Mouse (Mus musculus): ENCODE data around the gene Gm19345.
A peak's percentile ranks its signal among the peaks of the same experiment; 100 is the strongest.

The Gm19345 gene

DNA sequence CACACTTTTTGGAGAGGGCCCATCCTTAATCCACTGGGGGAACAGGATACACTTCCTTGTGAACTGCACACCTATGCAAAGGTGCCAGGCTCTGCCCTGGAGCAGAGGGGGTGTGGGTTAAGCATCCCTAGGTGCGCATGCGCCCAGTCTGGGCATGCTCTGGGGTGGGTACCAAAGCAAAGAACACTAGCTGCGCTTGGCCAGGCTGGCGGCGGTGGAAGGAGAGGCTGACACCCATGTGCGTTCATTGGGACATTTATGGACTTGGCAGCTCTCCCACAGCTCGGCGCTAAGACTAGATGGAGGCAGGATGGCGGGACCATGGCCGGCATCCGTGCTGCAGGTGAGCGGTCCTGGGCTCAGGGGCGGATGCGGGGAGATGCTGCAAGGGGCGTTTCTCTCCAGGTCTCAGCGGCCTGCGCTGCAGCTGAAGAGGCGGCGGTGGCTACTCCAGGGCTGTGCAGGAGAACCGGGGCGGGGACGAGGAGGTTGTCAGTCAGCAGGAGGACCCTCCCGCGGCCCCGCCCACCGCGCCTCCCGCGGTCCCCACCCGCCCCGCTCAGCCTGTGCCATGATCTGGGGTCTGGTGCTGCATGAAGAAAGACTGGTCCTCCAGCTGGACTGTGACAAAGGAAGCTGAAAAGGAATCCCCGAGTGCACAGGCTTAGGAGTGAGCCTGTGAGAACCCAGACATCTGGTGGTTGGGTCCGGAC lies at the start of gene Gm19345:
Gene Gm19345, plus strand, starts transcription at position 146 of the 713 bp plus-strand sequence.
- DNase-seq (ENCODE audit: low read depth in 2 of 2, low spot score in 2 of 2): no peak

DNA sequence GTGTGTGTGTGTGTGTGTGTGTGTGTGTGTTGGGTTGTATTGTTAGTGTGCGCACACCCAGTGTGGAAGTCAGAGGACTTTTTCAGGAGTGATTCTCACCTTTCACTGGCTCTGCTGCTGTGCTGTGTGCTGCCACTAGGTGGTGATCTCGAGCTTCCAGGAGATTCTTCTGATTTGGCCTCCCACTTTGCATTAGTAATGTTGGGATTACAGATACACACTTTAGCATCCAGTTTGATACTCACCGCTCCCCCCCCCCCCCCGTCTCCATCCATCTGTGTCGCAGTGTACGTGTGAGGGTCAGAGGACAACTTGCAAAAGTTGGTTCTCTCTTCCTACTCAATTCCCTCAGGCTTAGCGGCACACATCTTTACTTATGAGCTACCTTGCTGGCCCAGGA lies 48.8 kb upstream of the Gm19345 start:
- DNase-seq (ENCODE audit: low read depth in 2 of 2, low spot score in 2 of 2): peak; percentile 71 to 76

DNA sequence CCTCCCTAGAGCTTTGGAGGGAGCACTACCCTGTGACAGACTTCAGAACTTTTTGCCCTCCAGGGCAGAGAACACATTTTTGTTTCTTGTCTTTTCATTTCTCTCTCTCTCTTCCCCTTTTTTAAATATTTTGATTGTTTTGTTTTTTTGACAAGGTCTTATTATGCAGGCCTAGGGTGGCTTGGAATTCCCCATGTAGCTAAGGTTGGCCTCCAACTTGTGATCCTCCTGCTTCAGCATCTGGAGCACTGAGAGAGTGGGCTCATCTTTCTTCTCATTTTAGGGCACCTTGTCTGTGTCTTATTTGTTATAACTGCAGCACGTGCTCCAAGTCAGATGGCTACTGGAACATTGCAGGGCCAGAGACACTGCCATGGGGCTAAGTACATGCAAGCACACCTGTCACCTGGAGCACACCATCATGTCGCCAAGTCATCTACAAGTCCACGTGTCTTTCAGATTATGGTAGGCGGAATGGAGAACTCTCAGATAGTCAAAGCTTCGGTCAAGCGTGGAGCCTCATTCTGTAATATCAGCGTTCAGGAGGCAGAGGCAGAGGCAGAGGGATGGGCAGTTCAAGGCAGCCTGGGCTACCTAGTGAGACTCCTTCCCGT lies 45.3 kb upstream of the Gm19345 start:
- DNase-seq (ENCODE audit: low read depth in 2 of 2, low spot score in 2 of 2): no peak

DNA sequence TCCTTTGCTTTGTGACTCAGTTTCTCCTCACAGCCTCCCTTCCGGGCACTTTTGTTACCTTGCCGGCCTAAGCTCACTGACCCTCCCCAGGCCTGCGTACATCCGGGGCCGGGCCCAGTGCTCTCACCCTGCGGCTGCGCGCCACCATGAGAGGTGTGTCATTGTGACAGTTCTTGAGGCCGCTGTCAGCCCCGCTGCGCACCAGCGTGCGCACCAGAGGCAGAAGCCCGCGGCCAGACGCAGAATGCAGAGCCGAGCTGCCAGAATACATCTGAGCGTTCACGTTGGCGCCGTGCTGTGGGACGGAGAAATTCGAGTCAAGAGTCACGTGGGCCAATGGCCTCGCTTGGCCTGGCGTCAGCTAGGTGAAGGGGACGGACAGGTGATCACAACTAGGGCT lies 42.4 kb upstream of the Gm19345 start:
- no peak for DNase-seq (ENCODE audit: low read depth in 2 of 2, low spot score in 2 of 2)

DNA sequence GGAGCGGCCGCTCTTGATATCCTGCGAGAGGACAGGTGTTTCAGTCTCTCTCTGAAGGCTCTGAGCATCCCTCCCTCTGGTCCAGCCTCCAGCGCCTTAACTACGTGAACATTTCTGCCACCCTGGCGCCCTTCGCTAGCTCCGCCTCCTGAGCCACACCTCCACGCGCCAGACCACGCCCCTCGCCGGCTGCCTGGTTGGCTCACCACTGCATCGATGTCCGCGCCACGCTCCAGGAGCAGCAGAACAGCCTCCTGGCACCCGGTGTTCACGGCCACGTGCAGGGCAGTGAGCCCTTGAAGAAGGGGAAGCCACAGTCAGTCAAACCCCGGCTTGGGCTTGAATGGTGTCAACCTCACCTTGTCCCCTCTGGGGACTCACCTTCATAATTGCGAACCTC lies 40.7 kb upstream of the Gm19345 start:
- DNase-seq (ENCODE audit: low read depth in 2 of 2, low spot score in 2 of 2): no peak

DNA sequence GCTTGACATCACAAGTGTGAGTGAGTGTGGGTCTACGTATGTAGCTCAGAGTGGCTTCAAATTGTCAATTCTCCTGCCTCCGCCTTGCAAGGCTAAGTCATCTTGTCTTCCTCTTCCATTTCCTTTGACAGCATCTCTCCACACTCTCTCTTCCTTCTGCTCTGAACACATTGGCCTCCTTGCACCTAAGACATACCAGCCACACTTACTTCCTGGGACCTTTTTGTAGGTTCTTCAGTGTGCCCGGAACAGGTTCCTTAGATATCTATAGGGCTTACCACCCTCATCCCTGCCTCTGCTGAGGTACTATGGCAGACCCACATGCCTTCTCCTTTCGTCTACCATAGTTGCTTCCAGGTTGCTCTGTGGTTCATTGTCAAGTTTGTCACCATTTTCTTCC lies 38.6 kb upstream of the Gm19345 start:
- DNase-seq (ENCODE audit: low read depth in 2 of 2, low spot score in 2 of 2): no peak

DNA sequence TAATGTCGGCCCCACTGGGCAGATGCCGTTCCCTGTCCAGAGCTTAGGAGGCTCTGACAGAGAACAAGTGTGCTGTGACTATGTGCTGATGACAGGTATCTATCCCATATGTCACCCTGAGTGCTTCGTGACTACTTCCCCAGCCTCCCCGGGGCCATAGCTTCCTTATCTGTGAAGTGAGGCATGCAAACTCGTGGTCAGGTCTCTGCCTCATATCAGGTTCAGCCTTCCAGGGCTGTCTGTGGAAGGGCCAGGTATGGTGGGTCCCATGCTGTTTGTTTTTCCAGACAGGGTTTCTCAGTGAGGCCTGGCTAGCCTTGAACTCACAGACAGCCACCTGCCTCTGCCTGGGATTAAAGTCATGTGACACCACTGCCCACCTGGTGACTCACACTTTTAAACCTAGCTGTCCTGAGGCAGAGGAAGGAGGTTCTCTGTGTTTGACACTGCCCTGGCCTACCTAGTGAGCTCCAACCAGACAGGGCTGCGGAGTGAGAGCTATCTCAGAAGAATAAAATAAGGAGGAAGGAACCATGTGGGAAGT lies 38.2 kb upstream of the Gm19345 start:
- DNase-seq (ENCODE audit: low read depth in 2 of 2, low spot score in 2 of 2): no peak

DNA sequence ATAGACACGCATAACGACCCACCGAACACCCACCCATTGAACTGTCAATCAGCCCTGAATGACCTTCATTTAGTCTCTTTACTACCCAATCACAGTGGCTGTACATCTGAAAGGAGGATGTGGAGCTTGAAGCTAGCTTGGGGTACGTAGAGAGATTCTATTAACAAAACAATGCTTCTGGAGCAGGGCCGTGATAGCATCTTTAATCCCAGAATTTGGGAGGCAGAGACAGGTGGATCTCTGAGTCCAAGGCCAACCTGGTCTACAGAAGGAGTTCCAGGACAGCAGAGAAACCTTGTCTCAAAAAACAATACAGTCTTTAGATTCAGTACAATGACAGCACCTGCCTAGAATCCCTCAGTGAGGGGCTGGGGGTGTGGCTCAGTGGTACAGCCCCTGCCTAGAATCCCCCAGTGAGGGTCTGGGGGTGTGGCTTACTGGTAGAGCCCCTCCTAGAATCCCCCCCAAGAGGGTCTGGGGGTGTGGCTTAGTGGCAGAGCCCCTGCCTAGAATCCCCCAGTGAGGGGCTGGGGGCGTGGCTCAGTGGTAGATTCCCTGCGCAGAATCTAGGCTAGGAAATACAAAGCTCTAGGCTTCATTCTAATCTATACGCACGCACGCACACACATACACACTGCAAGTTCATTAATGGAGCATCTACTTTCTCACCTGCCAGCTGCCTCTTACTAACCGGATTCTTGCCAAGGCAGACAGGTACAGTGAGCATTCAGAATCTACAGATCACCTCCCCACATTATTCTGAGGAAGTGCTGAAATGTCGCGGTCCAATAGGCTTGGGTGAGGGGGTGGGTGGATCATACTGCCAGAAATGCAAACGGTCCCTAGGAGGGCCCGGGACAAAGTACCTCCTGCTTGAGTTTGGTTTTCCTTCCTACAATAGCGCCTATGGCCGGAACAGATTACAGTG lies 36.2 kb upstream of the Gm19345 start:
- DNase-seq (ENCODE audit: low read depth in 2 of 2, low spot score in 2 of 2): no peak

DNA sequence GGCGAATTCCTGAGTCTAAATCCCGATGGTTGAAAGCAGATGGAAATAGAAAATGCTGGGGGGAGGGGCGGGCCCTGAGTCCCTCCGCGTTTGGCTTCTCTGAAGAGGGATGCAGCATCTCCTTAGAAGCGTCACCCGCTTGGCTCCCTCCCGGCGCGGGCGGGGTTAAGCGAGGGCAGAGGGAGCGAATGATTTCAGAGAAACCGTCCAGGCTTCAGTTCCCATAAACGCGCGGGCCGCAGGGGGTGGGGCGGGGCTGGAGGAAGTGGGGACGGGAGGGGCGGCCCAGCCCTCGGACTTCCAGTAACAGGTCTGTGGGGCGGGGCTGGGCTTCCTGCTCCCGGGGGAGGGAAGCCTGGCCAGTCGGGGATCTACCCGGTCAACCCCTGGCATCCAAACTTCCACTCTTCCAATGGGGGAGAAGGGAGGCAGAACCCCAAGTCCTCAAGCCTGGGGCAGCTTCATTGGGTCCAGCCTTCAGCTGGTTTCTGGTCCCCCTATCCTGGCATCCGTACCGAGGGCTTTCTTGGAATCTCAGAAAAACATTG lies 35.5 kb upstream of the Gm19345 start:
- DNase-seq (ENCODE audit: low read depth in 2 of 2, low spot score in 2 of 2): peak in 1 of 2 experiments; percentile 32

DNA sequence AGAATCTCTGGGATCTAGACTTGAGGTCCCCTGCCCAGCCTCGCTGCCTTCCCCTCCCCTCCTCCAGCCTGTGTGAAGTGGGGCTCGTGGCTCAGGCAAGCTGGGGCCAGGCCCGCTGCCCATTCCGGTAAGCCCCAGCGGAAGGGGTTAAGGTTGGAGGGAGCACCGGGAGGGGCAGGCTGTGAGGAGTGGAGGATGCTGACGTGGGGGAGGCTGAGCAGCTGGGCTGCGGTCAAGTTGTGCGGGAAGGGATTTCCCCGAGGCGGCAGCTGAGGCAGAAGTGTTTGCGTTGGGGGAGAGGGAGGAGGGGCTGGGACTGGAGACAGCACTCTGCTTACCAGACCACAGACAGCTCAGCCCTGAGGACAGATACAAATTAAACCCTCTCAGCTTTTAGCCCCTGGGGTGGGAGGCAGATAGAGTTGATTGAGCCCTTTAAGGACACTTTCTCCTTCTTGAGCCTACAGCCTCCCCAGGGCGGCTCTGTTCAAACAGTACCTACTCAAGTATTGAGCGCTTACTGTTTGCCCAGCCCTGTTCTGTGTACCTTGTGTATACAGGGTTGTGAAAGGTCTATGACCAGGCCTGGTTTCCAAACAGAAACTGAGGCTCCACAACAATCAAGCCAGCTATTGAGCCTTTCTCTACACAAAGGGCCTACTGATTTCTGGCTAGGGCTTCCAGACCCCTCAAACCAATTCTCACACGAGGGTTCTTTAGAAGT lies 34.3 kb upstream of the Gm19345 start:
- DNase-seq (ENCODE audit: low read depth in 2 of 2, low spot score in 2 of 2): peak; percentile 87 to 91

DNA sequence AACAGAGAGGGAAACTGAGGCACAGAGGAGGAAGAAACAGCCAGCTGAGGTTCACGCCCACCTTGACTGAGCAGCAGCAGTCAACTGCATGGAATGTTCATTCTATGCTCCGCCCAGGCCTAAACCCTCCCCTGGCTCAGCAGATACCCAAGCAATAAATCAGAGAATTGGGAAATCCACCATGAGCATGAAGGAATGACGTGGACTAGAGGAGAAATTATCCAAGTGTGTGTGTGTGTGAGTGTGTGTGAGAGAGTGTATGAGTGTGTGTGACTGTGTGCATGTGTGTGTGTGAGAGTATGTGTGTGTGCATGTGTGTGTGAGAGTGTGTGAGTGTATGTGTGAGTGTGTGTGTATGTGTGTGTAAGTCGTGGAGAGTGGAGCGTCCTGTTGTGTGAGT lies 33.4 kb upstream of the Gm19345 start:
- no peak for DNase-seq (ENCODE audit: low read depth in 2 of 2, low spot score in 2 of 2)

DNA sequence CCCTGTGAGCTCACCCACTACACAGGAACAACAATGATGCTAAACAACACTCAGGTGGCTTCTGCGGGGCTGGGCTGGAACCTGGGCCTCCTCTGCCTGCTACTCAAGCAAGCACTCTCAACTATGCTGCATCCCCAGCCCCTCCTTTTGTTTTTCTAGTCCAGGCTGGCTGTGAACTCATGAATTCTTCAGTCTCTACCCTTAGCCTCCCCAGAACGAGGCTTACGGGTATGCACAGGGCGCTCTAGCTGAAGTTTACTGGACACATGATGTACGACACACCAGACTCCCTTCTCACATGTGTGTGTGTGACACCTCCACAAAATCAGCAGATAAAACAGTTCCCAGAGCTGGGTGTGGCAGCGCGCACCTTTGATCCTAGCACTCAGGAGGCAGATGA lies 32.9 kb upstream of the Gm19345 start:
- DNase-seq (ENCODE audit: low read depth in 2 of 2, low spot score in 2 of 2): no peak

DNA sequence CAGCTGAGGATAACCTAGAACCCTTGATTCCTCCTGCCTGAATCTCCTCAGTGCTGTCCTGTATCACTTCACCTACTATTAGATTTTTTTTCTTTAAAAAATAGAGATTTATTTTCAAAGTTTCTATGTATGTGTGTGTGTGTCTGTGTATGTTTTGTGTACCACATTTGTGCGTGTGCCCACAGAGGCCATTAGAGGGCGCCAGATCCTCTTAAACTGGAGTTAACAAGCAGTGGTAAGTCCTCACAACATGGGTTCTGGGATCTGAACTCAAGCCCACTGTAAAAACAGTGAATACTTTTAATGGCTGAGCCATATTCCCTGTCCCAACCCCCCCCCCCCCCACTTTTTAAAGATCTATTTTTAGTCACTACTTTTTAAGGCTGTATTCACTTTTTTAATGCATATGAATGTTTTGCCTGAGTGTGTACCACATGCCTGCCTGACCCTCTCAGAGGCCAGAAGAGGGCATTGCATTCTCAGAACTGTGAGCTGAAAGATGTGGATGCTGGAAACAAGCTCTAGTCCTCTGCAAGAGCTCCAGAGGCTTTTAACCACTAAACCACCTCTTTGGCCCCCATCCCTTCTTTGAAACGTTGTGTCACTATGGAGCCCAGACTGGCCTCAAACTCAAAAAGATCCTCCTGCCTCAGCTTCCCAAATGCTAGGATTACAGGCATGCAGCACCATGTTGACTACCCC lies 31.3 kb upstream of the Gm19345 start:
- no peak for DNase-seq (ENCODE audit: low read depth in 2 of 2, low spot score in 2 of 2)

DNA sequence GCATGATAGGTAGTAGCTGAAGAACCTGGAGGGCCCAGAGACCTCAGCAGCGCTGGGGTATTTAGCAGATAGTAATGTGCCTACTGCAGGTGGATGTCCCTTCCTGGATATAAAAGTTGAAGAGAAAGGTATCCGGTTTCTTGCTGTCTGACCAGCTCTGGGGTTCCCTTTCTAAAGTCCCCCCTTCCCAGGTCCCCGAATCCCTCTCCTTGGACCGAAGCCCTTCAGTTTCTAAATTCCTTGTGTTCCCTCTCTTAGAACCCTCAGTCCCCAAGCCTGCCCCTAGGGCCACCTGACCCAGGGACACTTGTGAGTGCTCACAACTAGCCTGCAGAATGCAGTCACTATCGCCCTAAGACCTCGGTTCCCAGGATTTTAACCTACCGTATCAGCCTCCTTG lies 30.2 kb upstream of the Gm19345 start:
- DNase-seq (ENCODE audit: low read depth in 2 of 2, low spot score in 2 of 2): no peak

DNA sequence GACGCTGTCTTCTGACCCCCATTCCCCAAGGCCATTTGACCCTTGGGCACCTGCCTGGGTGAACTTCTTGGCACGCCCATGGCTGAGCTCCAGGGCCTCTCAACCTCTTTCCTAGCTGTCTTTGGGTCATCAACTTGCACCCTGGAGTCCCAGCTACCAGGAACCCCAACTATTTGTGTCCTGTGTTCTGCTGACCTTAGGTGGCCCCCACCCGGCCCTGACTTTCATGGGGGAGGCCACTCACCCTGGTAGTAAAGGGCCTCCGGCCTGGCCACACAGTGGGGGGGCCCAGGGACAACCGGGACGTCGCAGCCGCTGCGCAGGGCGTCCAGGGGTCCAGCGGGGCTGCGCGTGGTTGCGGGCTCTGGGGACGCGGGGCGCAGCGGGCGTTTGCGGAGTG lies 29.6 kb upstream of the Gm19345 start:
- no peak for DNase-seq (ENCODE audit: low read depth in 2 of 2, low spot score in 2 of 2)

DNA sequence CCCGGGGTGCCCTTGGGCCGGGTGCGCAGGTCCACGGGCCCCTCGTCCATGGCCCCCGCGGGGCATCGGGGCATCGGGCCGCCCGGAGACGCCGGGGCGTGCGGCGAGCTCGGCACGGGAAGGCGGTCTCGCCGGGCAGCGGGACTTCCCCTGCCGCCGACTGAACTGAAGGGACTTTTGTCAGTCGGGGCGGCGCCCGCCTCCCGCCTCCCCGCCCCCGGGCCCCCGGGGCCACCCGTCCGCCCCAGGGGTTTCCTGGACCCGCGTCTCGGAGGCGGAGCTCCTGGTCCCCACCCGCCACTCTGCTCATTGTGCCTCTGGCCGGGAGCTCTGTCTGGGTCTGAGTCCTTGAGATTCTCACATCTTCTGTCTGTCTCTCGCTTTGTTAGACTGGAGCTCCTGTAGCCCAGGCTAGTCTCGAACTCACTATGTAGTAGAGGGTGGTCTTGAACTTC lies 29.2 kb upstream of the Gm19345 start, which contains the start of gene Bcl3:
Gene Bcl3, minus strand, starts transcription at position 167 of the 455 bp plus-strand sequence.
- DNase-seq (ENCODE audit: low read depth in 2 of 2, low spot score in 2 of 2): peak; percentile 42

DNA sequence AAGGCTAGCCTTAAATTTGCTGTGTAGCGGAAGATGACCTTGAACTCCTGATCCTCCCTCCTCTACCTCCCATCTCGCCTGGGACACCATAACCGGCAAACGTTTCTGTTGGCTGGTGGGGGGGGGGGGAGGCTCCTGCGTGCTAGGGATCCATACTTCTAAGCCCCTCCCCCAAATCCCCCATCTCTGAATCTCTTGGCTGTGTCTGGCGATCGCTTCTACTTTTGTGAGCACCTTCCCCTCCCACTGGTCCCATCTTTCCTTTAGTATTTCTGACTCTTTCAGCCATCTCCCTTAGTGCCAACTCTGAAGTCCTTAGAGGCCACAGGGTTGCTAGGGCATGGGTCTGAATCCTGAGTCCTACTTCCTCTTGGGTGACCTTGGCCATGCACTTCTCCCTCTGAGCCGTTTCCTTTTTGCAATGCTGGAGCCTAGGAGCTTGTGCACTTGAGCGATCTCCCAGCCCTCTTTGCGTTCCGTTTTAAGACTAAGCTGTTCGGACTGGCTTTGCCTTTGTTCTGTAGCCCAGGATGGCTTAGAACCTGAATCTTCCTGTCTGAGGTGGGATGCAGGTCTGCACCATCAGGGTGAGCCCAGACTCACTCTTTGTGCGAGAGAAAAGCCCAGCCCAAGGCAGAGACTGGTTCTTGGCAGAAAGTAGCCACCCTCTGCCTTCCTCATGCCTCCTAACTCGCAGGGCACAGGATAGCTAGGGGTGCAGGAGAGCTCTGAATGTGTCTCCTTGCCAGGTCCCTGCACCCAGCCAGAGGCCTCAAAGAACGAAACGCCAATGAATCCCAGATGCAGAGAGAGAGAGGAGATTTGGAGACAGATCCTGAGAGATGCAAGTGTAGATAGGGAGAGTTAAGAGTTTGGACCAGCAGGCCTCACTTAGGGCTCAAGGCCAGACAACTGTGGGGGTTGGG lies 28.3 kb upstream of the Gm19345 start:
- DNase-seq (ENCODE audit: low read depth in 2 of 2, low spot score in 2 of 2): no peak

DNA sequence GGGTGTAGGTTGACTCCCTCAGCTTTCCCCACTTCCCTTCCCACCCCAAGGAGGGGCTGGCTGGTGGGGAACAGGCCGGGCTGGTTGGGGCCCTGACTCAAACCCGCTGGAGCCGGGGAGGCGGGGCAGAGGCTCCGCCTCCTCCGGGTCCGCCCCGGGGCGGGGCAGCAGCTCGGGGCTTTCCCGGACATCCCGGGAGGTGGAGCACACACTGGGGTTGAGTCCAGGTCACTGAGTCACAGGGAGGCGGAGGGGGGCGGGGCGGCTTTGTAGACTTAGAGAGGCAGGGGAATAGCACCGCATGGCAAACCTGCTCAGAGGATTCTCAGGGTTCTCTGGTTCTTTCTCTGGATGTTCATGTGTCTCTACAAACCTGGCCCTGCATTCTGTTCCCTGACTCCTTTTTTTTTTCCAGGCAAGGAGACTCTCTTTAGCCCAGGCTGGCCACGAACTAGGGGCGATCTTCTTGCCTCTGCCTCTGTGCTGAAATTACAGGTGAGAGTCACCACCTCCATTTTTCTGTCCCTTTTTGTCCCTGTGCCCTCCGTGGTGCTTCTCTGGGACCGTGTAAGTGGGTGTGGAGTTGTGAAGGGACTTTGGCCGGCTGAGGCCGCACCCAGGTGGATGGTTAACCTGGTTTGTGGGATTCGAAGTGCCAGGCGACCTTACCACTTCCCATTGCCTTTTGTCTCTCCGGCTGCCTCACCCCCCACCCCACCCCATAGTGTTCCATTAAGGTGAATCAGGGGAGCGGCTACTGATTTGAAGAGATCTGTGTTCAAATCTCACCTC lies 27.4 kb upstream of the Gm19345 start:
- peak; percentile 46 to 50 for DNase-seq (ENCODE audit: low read depth in 2 of 2, low spot score in 2 of 2)
